In the genomic region with DNA sequence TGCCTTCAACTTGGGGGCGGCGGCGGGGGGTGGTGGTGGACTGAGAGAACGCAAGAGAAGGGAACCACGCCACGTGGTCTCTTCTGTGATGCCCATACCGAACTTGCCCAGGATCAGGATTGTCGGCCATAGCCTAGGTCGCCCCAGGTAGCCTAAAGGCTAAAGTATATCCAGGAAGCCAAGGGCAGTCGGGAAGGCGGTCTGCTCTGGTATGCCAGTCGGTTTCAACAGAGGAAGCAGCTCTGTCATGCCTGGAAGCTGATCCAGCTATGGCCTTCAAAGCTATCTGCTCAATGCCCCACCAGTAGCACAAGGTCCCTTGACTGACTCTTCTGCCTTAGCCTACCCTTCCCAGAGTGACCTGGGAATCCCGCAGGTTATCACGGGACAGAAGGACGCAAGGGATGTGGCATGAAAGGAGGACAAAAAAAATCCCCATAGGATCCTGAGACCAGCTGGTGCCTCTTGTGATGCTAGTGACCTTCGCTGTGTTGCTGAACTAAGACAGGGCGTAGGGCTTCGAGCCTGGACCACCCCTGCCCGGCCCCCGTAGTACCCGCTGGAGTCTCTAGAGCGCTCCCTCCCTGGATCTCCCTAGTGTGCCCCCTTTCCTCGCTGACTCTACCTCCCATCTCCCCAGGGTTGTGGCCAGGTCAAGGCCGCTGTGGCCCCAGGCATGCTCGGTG, we compare ENCODE assay signal across 17 mouse cellular contexts. TPM values are rescaled to one million over a fixed set of nuclear protein-coding genes. Genes with fewer than 3 reads are reported as not detected.
DNase-seq lines count a peak whose midpoint lies in the region; ATAC-seq and TF ChIP-seq lines count a peak whose summit lies in the region.
"Had no signal": no experiment of that assay in that cellular context is flagged by ENCODE, and none has a peak within 500 bp of the region (broad histone marks: within the 10 kb centered on the region; RNA-seq: fewer than 3 reads in every experiment).

No protein-coding gene starts in this region.

- peak overlapping the region; percentile 28; the same call in 1 of the 2 replicates for H3K4me2 ChIP-seq in heart, embryonic 16.5 days (ENCODE audit: low read depth, low read length)
- H3K4me2 ChIP-seq in midbrain, postnatal 0 days (ENCODE audit: low read depth, low read length, poor library complexity, severe bottlenecking): no peak overlapping the region
- no peak overlapping the region for H3K4me2 ChIP-seq in embryonic facial prominence, embryonic 15.5 days (replicated peaks)
- H3K4me2 ChIP-seq in neural tube, embryonic 11.5 days (ENCODE audit: low read depth): no peak overlapping the region
- H3K4me2 ChIP-seq: hindbrain, embryonic 14.5 days; limb, embryonic 15.5 days had no signal

- no peaks in the 10 kb centered on the region for H3K36me3 ChIP-seq in heart, embryonic 16.5 days (ENCODE audit: control insufficient read depth, insufficient read depth)
- no peaks in the 10 kb centered on the region for H3K36me3 ChIP-seq in midbrain, embryonic 10.5 days
- H3K36me3 ChIP-seq in midbrain, postnatal 0 days (ENCODE audit: insufficient read depth, low read length): no peaks in the 10 kb centered on the region
- no peaks in the 10 kb centered on the region for H3K36me3 ChIP-seq in embryonic facial prominence, embryonic 15.5 days
- H3K36me3 ChIP-seq in neural tube, embryonic 11.5 days (ENCODE audit: control insufficient read depth, insufficient read depth, low read length): no peaks in the 10 kb centered on the region
- H3K36me3 ChIP-seq: limb, embryonic 15.5 days had no signal

- no peak for TF ChIP-seq CTCF in midbrain, postnatal 0 days (IDR thresholded peaks at IDR 0.05)
- TF ChIP-seq CTCF in layer of hippocampus, adult 2 months (conservative IDR thresholded peaks at IDR 0.05): no peak
- TF ChIP-seq CTCF in left cerebral cortex, adult 2 months (IDR thresholded peaks at IDR 0.05): no peak

- DNase-seq in heart, adult 8-10 months (ENCODE audit: low spot score): no peak
- DNase-seq in midbrain, embryonic 10.5 days (ENCODE audit: low spot score): peak; percentile 52
- DNase-seq in midbrain, postnatal 0 days (ENCODE audit: low spot score): no peak
- DNase-seq in neural tube, embryonic 11.5 days (ENCODE audit: low spot score): peak; percentile 26
- DNase-seq in layer of hippocampus, adult 2 months (ENCODE audit: low spot score in 2 of 2): no peak
- no peak for DNase-seq in left cerebral cortex, adult 2 months (ENCODE audit: extremely low spot score in 1 of 2, low spot score in 2 of 2)
- DNase-seq: adrenal gland, postnatal 36 days; gastrocnemius, postnatal 10 days; kidney, postnatal 10 days; layer of hippocampus, postnatal 36 days; spleen, adult 18-20 months; thymus, adult 2 months had no signal

- H3K4me3 ChIP-seq in heart, embryonic 16.5 days (ENCODE audit: low read length): peak overlapping the region; percentile 9; the same call in 1 of the 2 replicates
- H3K4me3 ChIP-seq in midbrain, embryonic 10.5 days: peak overlapping the region; percentile 73
- no peak overlapping the region for H3K4me3 ChIP-seq in midbrain, postnatal 0 days (ENCODE audit: low read depth, low read length)
- no peak overlapping the region for H3K4me3 ChIP-seq in embryonic facial prominence, embryonic 15.5 days (replicated peaks)
- no peak overlapping the region for H3K4me3 ChIP-seq in neural tube, embryonic 11.5 days (ENCODE audit: low read depth, low read length)
- no peak overlapping the region for H3K4me3 ChIP-seq in layer of hippocampus, adult 2 months
- H3K4me3 ChIP-seq in left cerebral cortex, adult 2 months: no peak overlapping the region
- H3K4me3 ChIP-seq: limb, embryonic 15.5 days had no signal

- no peak overlapping the region for H3K9ac ChIP-seq in heart, embryonic 16.5 days (ENCODE audit: low read length)
- H3K9ac ChIP-seq in midbrain, postnatal 0 days (replicated peaks; ENCODE audit: low read length, poor library complexity, severe bottlenecking): no peak overlapping the region
- H3K9ac ChIP-seq in embryonic facial prominence, embryonic 15.5 days: no peak overlapping the region
- no peak overlapping the region for H3K9ac ChIP-seq in neural tube, embryonic 11.5 days (ENCODE audit: low read length)
- H3K9ac ChIP-seq: hindbrain, embryonic 14.5 days; limb, embryonic 15.5 days had no signal

- H3K27me3 ChIP-seq in heart, embryonic 16.5 days (ENCODE audit: control insufficient read depth, insufficient read depth, low read length): peaks cover 88% of the 10 kb centered on the region
- peaks cover 99% of the 10 kb centered on the region for H3K27me3 ChIP-seq in midbrain, embryonic 10.5 days (ENCODE audit: low read depth, poor library complexity, severe bottlenecking)
- peaks cover 87% of the 10 kb centered on the region for H3K27me3 ChIP-seq in midbrain, postnatal 0 days (ENCODE audit: insufficient read depth, low read length)
- peaks cover 99% of the 10 kb centered on the region for H3K27me3 ChIP-seq in embryonic facial prominence, embryonic 15.5 days
- H3K27me3 ChIP-seq in neural tube, embryonic 11.5 days (ENCODE audit: control insufficient read depth, insufficient read depth, low read length): peaks cover 99% of the 10 kb centered on the region

- peaks cover 16% of the 10 kb centered on the region for H3K4me1 ChIP-seq in heart, embryonic 16.5 days (ENCODE audit: control insufficient read depth, insufficient read depth, low read length)
- H3K4me1 ChIP-seq in midbrain, embryonic 10.5 days: peaks cover 52% of the 10 kb centered on the region
- 0 out of 2 replicates have a peak, but pooled peaks cover 7% of the 10 kb centered on the region for H3K4me1 ChIP-seq in midbrain, postnatal 0 days (ENCODE audit: insufficient read depth, low read length)
- peaks cover 38% of the 10 kb centered on the region for H3K4me1 ChIP-seq in embryonic facial prominence, embryonic 15.5 days
- peaks cover 4% of the 10 kb centered on the region; the same call in 1 of the 2 replicates for H3K4me1 ChIP-seq in neural tube, embryonic 11.5 days (ENCODE audit: control insufficient read depth, insufficient read depth, low read length)

- intact Hi-C loops in left cerebral cortex, adult 2 months (cut with DNase I): loop anchor here (5.0 to 10.0 kb wide), 4 partner anchors 264 to 1017 kb away; a partner anchor contains a TSS

- H3K9me3 ChIP-seq in heart, embryonic 16.5 days (replicated peaks; ENCODE audit: control insufficient read depth, low read length): no peaks in the 10 kb centered on the region
- H3K9me3 ChIP-seq in midbrain, embryonic 10.5 days (replicated peaks): no peaks in the 10 kb centered on the region
- no peaks in the 10 kb centered on the region for H3K9me3 ChIP-seq in midbrain, postnatal 0 days (ENCODE audit: low read length)
- no peaks in the 10 kb centered on the region for H3K9me3 ChIP-seq in embryonic facial prominence, embryonic 15.5 days (replicated peaks)
- no peaks in the 10 kb centered on the region for H3K9me3 ChIP-seq in neural tube, embryonic 11.5 days (ENCODE audit: control insufficient read depth, low read length)
- H3K9me3 ChIP-seq: limb, embryonic 15.5 days had no signal

- 2% methylated on average over 25 of the region's 25 CpGs for WGBS in heart, embryonic 16.5 days
- WGBS in midbrain, embryonic 10.5 days: 2% methylated on average over 25 of the region's 25 CpGs
- WGBS in midbrain, postnatal 0 days: 2% methylated on average over 25 of the region's 25 CpGs
- 3% methylated on average over 25 of the region's 25 CpGs for WGBS in embryonic facial prominence, embryonic 15.5 days
- WGBS in neural tube, embryonic 11.5 days: 1% methylated on average over 25 of the region's 25 CpGs

- H3K27ac ChIP-seq in heart, embryonic 16.5 days (ENCODE audit: low read length): no peak overlapping the region
- peak overlapping the region; percentile 69 for H3K27ac ChIP-seq in midbrain, embryonic 10.5 days (replicated peaks)
- no peak overlapping the region for H3K27ac ChIP-seq in midbrain, postnatal 0 days (ENCODE audit: low read depth, low read length)
- H3K27ac ChIP-seq in embryonic facial prominence, embryonic 15.5 days (replicated peaks): no peak overlapping the region
- H3K27ac ChIP-seq in neural tube, embryonic 11.5 days (ENCODE audit: low read depth, low read length): no peak overlapping the region
- H3K27ac ChIP-seq in layer of hippocampus, adult 2 months: no peak overlapping the region
- H3K27ac ChIP-seq in left cerebral cortex, adult 2 months: no peak overlapping the region
- H3K27ac ChIP-seq: hindbrain, embryonic 14.5 days; limb, embryonic 15.5 days had no signal

- ATAC-seq in heart, embryonic 16.5 days (replicated peaks; ENCODE audit: extremely low read depth, insufficient read depth, low FRiP score): no peak
- no peak for ATAC-seq in midbrain, postnatal 0 days (ENCODE audit: low FRiP score)
- peak; percentile 32; the same call in 1 of the 2 replicates for ATAC-seq in embryonic facial prominence, embryonic 15.5 days (ENCODE audit: insufficient number of reproducible peaks, low FRiP score, low TSS enrichment, low read depth)
- ATAC-seq in neural tube, embryonic 11.5 days (ENCODE audit: insufficient read depth, low FRiP score, low TSS enrichment): no peak
- ATAC-seq: forebrain, embryonic 14.5 days had no signal

RNA-seq across cellular contexts. Expression of a gene that starts 2.4 kb away (rescaled TPM):
- 0.18 and 0.74 TPM in 2 replicates for polyA plus RNA-seq in heart, embryonic 16.5 days (2015; fragmentation: Nextera tagmentation; extraction: Ambion mirVana)
- under 1 TPM in 1 of 4 experiments, not detected in 3; 0.14 TPM for total RNA-seq in heart, adult 8-10 months (2022)
- polyA plus RNA-seq in midbrain, embryonic 10.5 days (2016; fragmentation: Nextera tagmentation; extraction: Ambion mirVana): 3.2 and 3.9 TPM in 2 replicates
- 2.1 and 2.2 TPM in 2 replicates for total RNA-seq in midbrain, postnatal 0 days (2014; rRNA removed)
- polyA plus RNA-seq in midbrain, postnatal 0 days (2015; fragmentation: Nextera tagmentation; extraction: Ambion mirVana): 1.7 and 1.9 TPM in 2 replicates
- 2.1 and 3.9 TPM in 2 replicates for polyA plus RNA-seq in embryonic facial prominence, embryonic 15.5 days (2015; fragmentation: Nextera tagmentation; extraction: Ambion mirVana)
- polyA plus RNA-seq in neural tube, embryonic 11.5 days (2014; fragmentation: Nextera tagmentation; extraction: Ambion mirVana): 1.6 and 1.7 TPM in 2 replicates
- not detected for total RNA-seq in layer of hippocampus, adult 2 months (2021)
- not detected for total RNA-seq in left cerebral cortex, adult 2 months (2021)
- total RNA-seq: adrenal gland, postnatal 36 days; gastrocnemius, postnatal 10 days; layer of hippocampus, postnatal 36 days had no signal
- polyA plus RNA-seq: limb, embryonic 15.5 days had no signal

RNA-seq across cellular contexts. Expression of a gene that starts 14.8 kb away (rescaled TPM):
- polyA plus RNA-seq in heart, embryonic 16.5 days (2015; fragmentation: Nextera tagmentation; extraction: Ambion mirVana): 0.09 and 0.57 TPM in 2 replicates
- total RNA-seq in heart, adult 8-10 months (2022): not detected
- 2.1 and 2.3 TPM in 2 replicates for polyA plus RNA-seq in midbrain, embryonic 10.5 days (2016; fragmentation: Nextera tagmentation; extraction: Ambion mirVana)
- total RNA-seq in midbrain, postnatal 0 days (2014; rRNA removed): 2.2 and 2.7 TPM in 2 replicates
- polyA plus RNA-seq in midbrain, postnatal 0 days (2015; fragmentation: Nextera tagmentation; extraction: Ambion mirVana): 0.90 and 0.91 TPM in 2 replicates
- polyA plus RNA-seq in embryonic facial prominence, embryonic 15.5 days (2015; fragmentation: Nextera tagmentation; extraction: Ambion mirVana): 1.2 and 1.4 TPM in 2 replicates
- 0.27 and 0.33 TPM in 2 replicates for polyA plus RNA-seq in neural tube, embryonic 11.5 days (2014; fragmentation: Nextera tagmentation; extraction: Ambion mirVana)
- under 1 TPM; 0.22 to 0.23 TPM for total RNA-seq in layer of hippocampus, adult 2 months (2021)
- total RNA-seq in left cerebral cortex, adult 2 months (2021): under 1 TPM in 1 of 2 experiments, not detected in 1; 0.05 TPM
- total RNA-seq: adrenal gland, postnatal 36 days; gastrocnemius, postnatal 10 days had no signal

Comparison
In these comparisons a context has a peak if more than half of its experiments do, and no peak if none do; other contexts are left out.
1. H3K4me3 ChIP-seq: peak in heart, embryonic 16.5 days (single experiment) and midbrain, embryonic 10.5 days (single experiment); none in midbrain, postnatal 0 days (single experiment), embryonic facial prominence, embryonic 15.5 days (single experiment), neural tube, embryonic 11.5 days (single experiment), layer of hippocampus, adult 2 months (single experiment) and left cerebral cortex, adult 2 months (single experiment).
2. DNase-seq: peak in midbrain, embryonic 10.5 days (single experiment) and neural tube, embryonic 11.5 days (single experiment); none in heart, adult 8-10 months (single experiment), midbrain, postnatal 0 days (single experiment), layer of hippocampus, adult 2 months (0 of 2) and left cerebral cortex, adult 2 months (0 of 2).